Mouse (Mus musculus) limb, embryonic 14.5 days (tissue): ENCODE results near the gene Nf1. TPM values are rescaled to one million over a fixed set of nuclear protein-coding genes. Genes with fewer than 3 reads are reported as not detected.

Experiments used
- ATAC-seq: fragments of 200-750 bp; cut with Nextera tagmentation; 2 replicates; pipeline ENCODE4 v1.8.0; 2017; ENCODE audit warnings: low read depth, moderate number of reproducible peaks, moderate TSS enrichment; ENCODE audit not compliant: low FRiP score
- DNase-seq: peaks from one replicate; pipeline ENCODE4 v3.0.0-alpha.2; 2015; ENCODE audit warnings: low spot score
- H3K27ac ChIP-seq: fragments of 300-500 bp; sonication (generic); replicated peaks from 2 replicates; pipeline ENCODE4 v1.5.1; 2014; ENCODE audit warnings: low read depth, mild to moderate bottlenecking, low read length, moderate library complexity, mixed read lengths
- H3K27me3 ChIP-seq: fragments of 300-500 bp; sonication (generic); 2 replicates; pipeline ENCODE4 v1.6.1; 2014; ENCODE audit warnings: low read length, mixed read lengths; ENCODE audit not compliant: control insufficient read depth, insufficient read depth
- H3K36me3 ChIP-seq: fragments of 300-500 bp; sonication (generic); 2 replicates; pipeline ENCODE4 v1.6.1; 2014; ENCODE audit warnings: mild to moderate bottlenecking, low read length, moderate library complexity, mixed read lengths; ENCODE audit not compliant: control insufficient read depth, insufficient read depth
- H3K4me1 ChIP-seq: fragments of 300-500 bp; sonication (generic); 2 replicates; pipeline ENCODE4 v1.6.1; 2014; ENCODE audit warnings: antibody characterized with exemption, low read length, mixed read lengths; ENCODE audit not compliant: control insufficient read depth, insufficient read depth
- H3K4me2 ChIP-seq: fragments of 300-500 bp; sonication (generic); replicated peaks from 2 replicates; pipeline ENCODE4 v1.6.1; 2014; ENCODE audit warnings: low read depth, mild to moderate bottlenecking, low read length, moderate library complexity; ENCODE audit not compliant: severe bottlenecking
- H3K4me3 ChIP-seq: fragments of 300-500 bp; sonication (generic); replicated peaks from 2 replicates; pipeline ENCODE4 v1.5.1; 2014; ENCODE audit warnings: low read length
- H3K9ac ChIP-seq: fragments of 300-500 bp; sonication (generic); 2 replicates; pipeline ENCODE4 v1.6.1; 2014; ENCODE audit warnings: mild to moderate bottlenecking, low read depth, low read length, moderate library complexity; ENCODE audit not compliant: severe bottlenecking
- H3K9me3 ChIP-seq: fragments of 300-500 bp; sonication (generic); 2 replicates; pipeline ENCODE4 v1.6.1; 2016; ENCODE audit warnings: low read length; ENCODE audit not compliant: control insufficient read depth
- POLR2A ChIP-seq: fragments of 200-500 bp; IDR thresholded peaks from 2 replicates; pipeline ENCODE4 v1.8.0; 2012; ENCODE audit warnings: inconsistent platforms, mild to moderate bottlenecking, moderate library complexity, borderline replicate concordance; ENCODE audit not compliant: insufficient read depth, insufficient read length; ENCODE audit errors: extremely low read depth
- WGBS: fragments of 180-500 bp; shearing (Covaris S2); extraction: QIAGEN DNeasy Blood & Tissue Kit; methylation state at CpG from one replicate; pipeline ENCODE4 v1.1.7; 2014; 5-methylcytosine and 5-hydroxymethylcytosine counted together
- polyA plus RNA-seq, 2 experiments: library from polyadenylated mRNA; depleted of rRNA in 1 of 2; stranded (reverse) in 1 of 2; unstranded in 1 of 2; fragments of >200 nt; fragmentation: Nextera tagmentation in 1 of 2; extraction: Ambion mirVana in 1 of 2; gene quantifications; 2 replicates each; pipeline versions ENCODE4 v1.2.1 to v1.2.3; 2012 to 2014

The Nf1 gene
- polyA plus RNA-seq, 2 experiments: 10.8 to 21.7 TPM

- Histone ChIP-seq H3K9ac (no peak overlapping the region), H3K4me1 (no peaks in the 10 kb centered on the region), H3K27ac (no peak overlapping the region), H3K27me3 (no peaks in the 10 kb centered on the region), H3K4me2 (no peak overlapping the region), H3K4me3 (no peak overlapping the region), H3K9me3 (no peaks in the 10 kb centered on the region), H3K36me3 (no peaks in the 10 kb centered on the region)
- no peak for TF ChIP-seq POLR2A
- ATAC-seq (no peak), DNase-seq (no peak)
- 87% methylated on average over 3 of the region's 3 CpGs for WGBS
These were observed 172.5 kb downstream of the Nf1 start for GRCm38 (mm10) chr11:79511970-79512369.

DNA sequence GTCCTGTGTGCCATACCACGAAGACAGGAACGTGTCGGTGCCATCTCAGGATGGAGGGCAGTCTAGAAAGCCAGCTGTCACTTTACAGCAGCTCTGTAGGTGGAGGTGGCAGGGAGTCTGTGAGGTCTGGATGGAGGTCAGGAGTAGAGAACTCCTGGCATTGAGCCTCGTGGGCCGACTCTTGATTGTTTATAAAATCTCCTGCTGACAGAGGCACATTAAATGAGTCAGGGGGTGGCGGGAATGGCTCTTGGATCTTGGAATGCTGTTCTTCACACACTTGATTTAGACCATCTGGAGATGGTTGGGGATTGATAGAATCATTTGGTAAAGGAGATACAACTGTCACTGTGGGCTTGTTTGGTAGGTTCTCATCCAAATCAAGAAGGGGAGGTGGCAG lies 175.8 kb downstream of the Nf1 start:
- DNase-seq: no peak
- 63% methylated on average over 6 of the region's 6 CpGs for WGBS
- no peak overlapping the region for H3K9ac ChIP-seq

DNA sequence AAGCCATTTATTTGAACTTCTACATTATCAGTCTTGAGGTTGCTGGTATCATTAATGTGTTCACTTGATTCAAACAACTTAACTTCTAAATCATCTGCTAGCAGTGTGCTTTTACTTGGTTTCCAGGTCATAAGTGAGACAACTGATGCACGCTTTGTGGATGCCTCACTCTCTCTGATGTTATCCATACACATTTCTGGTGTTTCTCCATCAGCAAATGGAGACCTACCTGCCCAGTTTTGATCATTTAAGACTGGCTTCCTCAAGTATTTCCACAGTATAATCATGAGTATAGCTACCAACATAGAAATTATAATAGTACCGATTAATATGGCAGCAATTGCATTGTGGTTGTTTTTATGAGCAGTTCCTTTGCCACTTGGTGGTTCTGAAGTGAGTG lies 176.3 kb downstream of the Nf1 start:
- no peak for ATAC-seq
- WGBS: 95% methylated on average over 2 of the region's 2 CpGs
- no peaks in the 10 kb centered on the region for H3K36me3 ChIP-seq

More for the DNA sequence above, 175.8 kb downstream of the Nf1 start:
- Histone ChIP-seq H3K4me3 (no peak overlapping the region), H3K27me3 (no peaks in the 10 kb centered on the region), H3K4me2 (no peak overlapping the region), H3K9me3 (no peaks in the 10 kb centered on the region), H3K36me3 (no peaks in the 10 kb centered on the region), H3K4me1 (no peaks in the 10 kb centered on the region), H3K27ac (no peak overlapping the region)
- ATAC-seq: no peak
- no peak for TF ChIP-seq POLR2A

DNA sequence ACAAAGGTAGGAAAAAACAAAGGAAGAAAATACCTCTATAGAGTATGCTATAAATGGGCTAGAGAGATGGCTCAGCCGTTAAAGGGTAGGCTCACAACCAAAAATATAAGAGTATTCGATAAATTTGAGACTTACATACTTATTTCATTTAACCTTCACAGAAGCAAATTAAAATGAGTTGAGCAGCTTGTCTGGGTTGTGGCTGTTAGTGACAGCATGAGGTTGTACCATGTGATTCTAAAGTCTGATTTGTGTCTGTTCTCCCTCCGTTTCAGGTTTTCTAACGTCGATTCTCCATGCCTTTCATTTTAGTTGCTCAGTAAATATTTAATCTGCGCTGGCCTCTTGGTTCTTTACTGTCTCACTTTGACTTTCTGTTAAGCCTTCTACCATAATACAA lies 179.8 kb downstream of the Nf1 start:
- no peak for DNase-seq
- Histone ChIP-seq H3K4me1 (no peaks in the 10 kb centered on the region), H3K36me3 (0 out of 2 replicates have a peak, but pooled peaks cover 3% of the 10 kb centered on the region), H3K4me2 (no peak overlapping the region), H3K27me3 (no peaks in the 10 kb centered on the region), H3K27ac (no peak overlapping the region), H3K9me3 (no peaks in the 10 kb centered on the region), H3K9ac (no peak overlapping the region), H3K4me3 (no peak overlapping the region)
- ATAC-seq: no peak
- TF ChIP-seq POLR2A: no peak
- WGBS: 91% methylated on average over 6 of the region's 6 CpGs

More for the DNA sequence above, 176.3 kb downstream of the Nf1 start:
- H3K27ac ChIP-seq: no peak overlapping the region
- H3K4me3 ChIP-seq: no peak overlapping the region
- no peaks in the 10 kb centered on the region for H3K4me1 ChIP-seq
- DNase-seq: no peak
- no peak overlapping the region for H3K4me2 ChIP-seq
- H3K9me3 ChIP-seq: no peaks in the 10 kb centered on the region
- H3K27me3 ChIP-seq: no peaks in the 10 kb centered on the region
- H3K9ac ChIP-seq: no peak overlapping the region
- no peak for TF ChIP-seq POLR2A

DNA sequence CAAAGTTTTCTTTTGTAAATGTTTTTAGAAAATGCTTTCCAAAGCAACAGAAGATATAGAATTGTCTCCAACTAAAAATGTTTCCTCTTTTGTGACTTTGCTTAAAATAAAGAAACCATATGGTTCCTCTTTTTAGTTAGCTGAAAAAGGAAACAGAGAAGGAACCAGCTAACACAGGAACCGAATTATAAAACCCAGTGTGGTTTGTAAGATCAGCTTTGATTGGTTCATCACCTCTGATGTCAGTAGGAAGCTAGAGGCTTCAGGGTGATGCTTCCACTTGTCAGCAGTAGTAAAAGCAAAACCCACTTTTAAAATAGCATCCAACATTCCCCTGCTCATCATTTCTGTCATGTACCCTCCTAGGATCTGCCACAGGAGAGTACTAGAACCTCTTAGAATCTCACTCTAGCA lies 180.4 kb downstream of the Nf1 start:
- H3K4me2 ChIP-seq: no peak overlapping the region
- 74% methylated on average over 1 of the region's 1 CpGs for WGBS
- ATAC-seq: no peak
- TF ChIP-seq POLR2A: no peak
- H3K27me3 ChIP-seq: no peaks in the 10 kb centered on the region
- DNase-seq: peak; percentile 13
- H3K9me3 ChIP-seq: no peaks in the 10 kb centered on the region
- no peak overlapping the region for H3K9ac ChIP-seq
- H3K4me1 ChIP-seq: no peaks in the 10 kb centered on the region
- no peak overlapping the region for H3K4me3 ChIP-seq
- H3K36me3 ChIP-seq: peaks cover 6% of the 10 kb centered on the region; the same call in 1 of the 2 replicates
- no peak overlapping the region for H3K27ac ChIP-seq

- H3K27me3 ChIP-seq: no peaks in the 10 kb centered on the region
- ATAC-seq (no peak), DNase-seq (no peak)
- no peak overlapping the region for H3K9ac ChIP-seq
- no peaks in the 10 kb centered on the region for H3K4me1 ChIP-seq
- TF ChIP-seq POLR2A: no peak
- no peak overlapping the region for H3K4me3 ChIP-seq
- no peaks in the 10 kb centered on the region for H3K9me3 ChIP-seq
- H3K4me2 ChIP-seq: no peak overlapping the region
- no peak overlapping the region for H3K27ac ChIP-seq
- H3K36me3 ChIP-seq: peaks cover 6% of the 10 kb centered on the region; the same call in 1 of the 2 replicates
These were observed 181.3 kb downstream of the Nf1 start for GRCm38 (mm10) chr11:79520772-79521171.
